Mouse (Mus musculus) left cerebral cortex, postnatal 14 days (tissue): ENCODE measurements around the gene Prss54. TPM values are rescaled to one million over a fixed set of nuclear protein-coding genes. Genes with fewer than 3 reads are reported as not detected.

Source experiments
- DNase-seq, 2 experiments: peaks; one replicate each; pipeline ENCODE4 v3.0.0; 2021 to 2022; ENCODE audit warnings: low spot score in 2 of 2, mixed read lengths in 1 of 2
- intact Hi-C: fragments of 180-260 bp; cut with DNase I; formaldehyde crosslinking; loops from one replicate; pipeline ENCODE4 v1.15.1; 2025
- total RNA-seq, 2 experiments: library from RNA; stranded (reverse); gene quantifications; 2 replicates each; pipeline ENCODE4 v1.2.3; 2021

The Prss54 gene
- total RNA-seq, 2 experiments from 2014 or later = 0.31 to 0.38 TPM

- DNase-seq = no peak
- intact Hi-C loops = no loop called here
These were observed 9.3 kb downstream of the Prss54 start for GRCm38 (mm10) chr8:95566809-95567208.

- DNase-seq = peak in 1 of 2 experiments; percentile 26
- intact Hi-C loops = no loop called here
These were observed 9.9 kb downstream of the Prss54 start for GRCm38 (mm10) chr8:95566217-95566616.

- intact Hi-C loops = no loop called here
- no peak for DNase-seq
These were observed 20.2 kb downstream of the Prss54 start for GRCm38 (mm10) chr8:95555963-95556362.

GRCm38 (mm10) chr8:95551577-95551976 is 24.6 kb downstream of the Prss54 start:
- DNase-seq = no peak
- intact Hi-C loops = no loop called here

GRCm38 (mm10) chr8:95549871-95550829 is 26.0 kb downstream of the Prss54 start:
- DNase-seq = peak; percentile 31 to 56
- intact Hi-C loops = no loop called here

- DNase-seq = no peak
- intact Hi-C loops = no loop called here
These were observed 28.2 kb downstream of the Prss54 start for GRCm38 (mm10) chr8:95547931-95548330.

- no peak for DNase-seq
These were observed 29.2 kb downstream of the Prss54 start for GRCm38 (mm10) chr8:95546986-95547385.

GRCm38 (mm10) chr8:95545815-95546214 is 30.3 kb downstream of the Prss54 start:
- intact Hi-C loops = no loop called here
- DNase-seq = no peak

More at GRCm38 (mm10) chr8:95546986-95547385, 29.2 kb downstream of the Prss54 start:
- intact Hi-C loops = no loop called here

GRCm38 (mm10) chr8:95543065-95543464 is 33.1 kb downstream of the Prss54 start:
- no peak for DNase-seq
- intact Hi-C loops = loop anchor here (5.0 kb wide), 1 partner anchor 44 kb away; no protein-coding TSS in a partner anchor

GRCm38 (mm10) chr8:95542191-95542590 is 33.9 kb downstream of the Prss54 start:
- DNase-seq = no peak
- intact Hi-C loops = loop anchor here (5.0 kb wide), 1 partner anchor 45 kb away; no protein-coding TSS in a partner anchor

- peak in 1 of 2 experiments; percentile 53 for DNase-seq
- intact Hi-C loops = no loop called here
These were observed 36.7 kb downstream of the Prss54 start for GRCm38 (mm10) chr8:95539487-95539886.

GRCm38 (mm10) chr8:95533584-95534387 is 42.4 kb downstream of the Prss54 start, which contains the start of gene Ccdc113:
Ccdc113 (plus strand) TSS chr8:95534085.
- intact Hi-C loops = loop anchor here (5.0 kb wide), 1 partner anchor 36 kb away; no protein-coding TSS in a partner anchor

GRCm38 (mm10) chr8:95532206-95532605 is 43.9 kb downstream of the Prss54 start:
- no peak for DNase-seq
- intact Hi-C loops = loop anchor here (5.0 kb wide), 1 partner anchor 35 kb away; no protein-coding TSS in a partner anchor

More at GRCm38 (mm10) chr8:95533584-95534387, 42.4 kb downstream of the Prss54 start, which contains the start of gene Ccdc113:
- peak; percentile 42 to 64 for DNase-seq

- no peak for DNase-seq
- intact Hi-C loops = no loop called here
These were observed 47.3 kb downstream of the Prss54 start for GRCm38 (mm10) chr8:95528750-95529310.

- no peak for DNase-seq
- intact Hi-C loops = no loop called here
These were observed 47.9 kb downstream of the Prss54 start for GRCm38 (mm10) chr8:95528194-95528593.

- intact Hi-C loops = no loop called here
- DNase-seq = no peak
These were observed 52.1 kb downstream of the Prss54 start for GRCm38 (mm10) chr8:95523991-95524390.

GRCm38 (mm10) chr8:95516928-95517327 is 59.2 kb downstream of the Prss54 start:
- intact Hi-C loops = no loop called here
- DNase-seq = peak in 1 of 2 experiments; percentile 34

GRCm38 (mm10) chr8:95513219-95513618 is 62.9 kb downstream of the Prss54 start:
- no peak for DNase-seq
- intact Hi-C loops = no loop called here

GRCm38 (mm10) chr8:95512257-95512656 is 63.9 kb downstream of the Prss54 start:
- DNase-seq = peak in 1 of 2 experiments; percentile 21
- intact Hi-C loops = no loop called here
